Mouse (Mus musculus) midbrain, embryonic 11.5 days (tissue): ENCODE data around the gene Gm3526. TPM values are rescaled to one million over a fixed set of nuclear protein-coding genes. Genes with fewer than 3 reads are reported as not detected.
"Not testable (repeated sequence)": the region's sequence is repeated elsewhere in the genome, so short reads cannot be mapped to it uniquely, and the experiment has no call there.

Experiments
- ATAC-seq: fragments of 200-750 bp; cut with Nextera tagmentation; 2 replicates; pipeline ENCODE4 v1.8.0; 2017; ENCODE audit warnings: moderate TSS enrichment, moderate library complexity; ENCODE audit not compliant: low FRiP score
- DNase-seq: peaks from one replicate; pipeline ENCODE4 v3.0.0; 2015; ENCODE audit warnings: low spot score; ENCODE audit errors: missing footprints
- H3K27ac ChIP-seq: fragments of 300-500 bp; sonication (generic); 2 replicates; pipeline ENCODE4 v1.5.1; 2014; ENCODE audit warnings: low read depth, low read length
- H3K27me3 ChIP-seq: fragments of 300-500 bp; sonication (generic); 2 replicates; pipeline ENCODE4 v1.6.1; 2014; ENCODE audit warnings: mild to moderate bottlenecking, low read length, moderate library complexity, mixed read lengths; ENCODE audit not compliant: control insufficient read depth, insufficient read depth
- H3K36me3 ChIP-seq: fragments of 300-500 bp; sonication (generic); 2 replicates; pipeline ENCODE4 v1.6.1; 2014; ENCODE audit warnings: mild to moderate bottlenecking, low read length, moderate library complexity, mixed read lengths; ENCODE audit not compliant: control insufficient read depth, insufficient read depth
- H3K4me1 ChIP-seq: fragments of 300-500 bp; sonication (generic); 2 replicates; pipeline ENCODE4 v1.6.1; 2014; ENCODE audit warnings: low read length; ENCODE audit not compliant: control insufficient read depth, insufficient read depth
- H3K4me2 ChIP-seq: fragments of 300-500 bp; sonication (generic); 2 replicates; pipeline ENCODE4 v1.6.1; 2014; ENCODE audit warnings: mild to moderate bottlenecking, moderate library complexity
- H3K4me3 ChIP-seq: fragments of 300-500 bp; sonication (generic); 2 replicates; pipeline ENCODE4 v1.5.1; 2014; ENCODE audit warnings: low read depth, low read length
- H3K9ac ChIP-seq: fragments of 300-500 bp; sonication (generic); 2 replicates; pipeline ENCODE4 v1.6.1; 2014; ENCODE audit warnings: low read length
- H3K9me3 ChIP-seq: fragments of 300-500 bp; sonication (generic); 2 replicates; pipeline ENCODE4 v1.6.1; 2016; ENCODE audit warnings: low read length; ENCODE audit not compliant: control insufficient read depth
- WGBS: fragments of 180-500 bp; shearing (Covaris S2); extraction: QIAGEN DNeasy Blood & Tissue Kit; methylation state at CpG from one replicate; pipeline ENCODE4 v1.1.7; 2014; 5-methylcytosine and 5-hydroxymethylcytosine counted together
- polyA plus RNA-seq: library from polyadenylated mRNA; unstranded; fragments of >200 nt; fragmentation: Nextera tagmentation; extraction: Ambion mirVana; gene quantifications from 2 replicates; pipeline ENCODE4 v1.2.1, GENCODE M21; 2014

Gm3526 gene
- not detected in 2 replicates for polyA plus RNA-seq

GRCm38 (mm10) chr14:5260480-5260879 is at the start of gene Gm3526:
Gm3526 (minus strand) TSS chr14:5260580.
- no CpG with 5 or more reads among the region's 1 CpGs for WGBS

More at GRCm38 (mm10) chr14:5260480-5260879, at the start of gene Gm3526:
- H3K4me2 ChIP-seq, H3K27me3 ChIP-seq, H3K9me3 ChIP-seq, ATAC-seq, H3K9ac ChIP-seq, DNase-seq, H3K36me3 ChIP-seq, H3K4me1 ChIP-seq, H3K4me3 ChIP-seq, H3K27ac ChIP-seq: not testable (repeated sequence)

Other genes with a start within 250 kb of the Gm3526 start
- not detected in 2 replicates for gene Gm3298, start 244.7 kb downstream of the Gm3526 start, polyA plus RNA-seq
- not detected in 2 replicates for gene 4930555G01Rik, start 210.0 kb downstream of the Gm3526 start, polyA plus RNA-seq
- 2.3 and 2.5 TPM in 2 replicates for gene Gm8281, start 189.5 kb downstream of the Gm3526 start, polyA plus RNA-seq
- gene Gm8279, start 129.1 kb downstream of the Gm3526 start, polyA plus RNA-seq: not detected in 2 replicates
- gene Gm3317, start 96.0 kb downstream of the Gm3526 start, polyA plus RNA-seq: not detected in 2 replicates
- not detected in 2 replicates for gene Gm8271, start 74.8 kb downstream of the Gm3526 start, polyA plus RNA-seq
- not detected in 2 replicates for gene Gm3542, start 74.3 kb upstream of the Gm3526 start, polyA plus RNA-seq
- gene Gm3500, start 128.5 kb upstream of the Gm3526 start, polyA plus RNA-seq: not detected in 2 replicates
- 1.0 TPM in 1 of 2 replicates, not detected in the other for gene Gm3194, start 194.9 kb upstream of the Gm3526 start, polyA plus RNA-seq
- gene Gm8246, start 217.2 kb upstream of the Gm3526 start, polyA plus RNA-seq: not detected in 2 replicates
- gene Gm3187, start 223.6 kb upstream of the Gm3526 start, polyA plus RNA-seq: not detected in 2 replicates
- gene Gm3488, start 241.1 kb upstream of the Gm3526 start, polyA plus RNA-seq: 2.0 and 2.7 TPM in 2 replicates